Mouse (Mus musculus): ENCODE measurements around the gene Gas7.

The Gas7 gene

GRCm38 (mm10) chr11:67728726-67729125 lies 273.5 kb downstream of the Gas7 start:
- no peak for DNase-seq

DNA sequence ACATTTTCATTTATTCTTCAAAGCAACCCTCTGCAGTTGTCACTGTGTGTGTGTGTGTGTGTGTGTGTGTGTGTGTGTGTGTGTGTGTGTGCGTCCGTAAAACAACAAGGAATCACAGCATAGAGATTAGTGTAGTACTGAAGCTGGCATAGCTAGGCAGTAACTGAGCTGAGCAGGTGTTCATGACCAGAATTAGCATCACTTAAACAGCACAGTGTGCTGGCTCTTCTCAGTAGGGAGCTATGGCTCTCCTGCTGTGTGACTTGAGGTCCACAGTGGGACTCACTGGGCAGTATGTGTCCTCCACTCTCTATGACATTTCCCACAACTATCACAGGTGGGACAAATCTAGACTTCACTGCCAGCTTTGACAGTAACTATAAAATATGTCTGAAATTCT lies 275.8 kb downstream of the Gas7 start:
- DNase-seq, result no peak

GRCm38 (mm10) chr11:67733726-67734125 lies 278.5 kb downstream of the Gas7 start:
- DNase-seq, result no peak

DNA sequence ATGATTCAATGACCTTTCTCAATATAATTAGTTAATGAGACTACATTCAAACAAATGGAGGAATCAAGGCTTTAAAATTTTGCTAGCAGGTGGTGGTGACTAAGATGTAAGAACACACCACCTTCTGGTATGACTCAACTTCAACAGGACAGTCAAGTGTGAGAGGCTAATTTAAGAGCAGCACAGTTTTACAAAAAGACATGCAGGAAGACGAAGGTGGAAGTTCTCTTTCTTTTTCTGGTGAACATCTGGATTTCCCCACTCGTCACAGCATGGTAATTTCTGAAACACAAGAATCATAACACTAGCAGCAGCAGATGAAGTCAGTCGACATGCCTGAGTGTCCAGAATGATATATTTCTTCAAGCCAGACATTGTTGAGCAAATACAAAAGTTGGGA lies 279.4 kb downstream of the Gas7 start:
- no peak for DNase-seq

DNA sequence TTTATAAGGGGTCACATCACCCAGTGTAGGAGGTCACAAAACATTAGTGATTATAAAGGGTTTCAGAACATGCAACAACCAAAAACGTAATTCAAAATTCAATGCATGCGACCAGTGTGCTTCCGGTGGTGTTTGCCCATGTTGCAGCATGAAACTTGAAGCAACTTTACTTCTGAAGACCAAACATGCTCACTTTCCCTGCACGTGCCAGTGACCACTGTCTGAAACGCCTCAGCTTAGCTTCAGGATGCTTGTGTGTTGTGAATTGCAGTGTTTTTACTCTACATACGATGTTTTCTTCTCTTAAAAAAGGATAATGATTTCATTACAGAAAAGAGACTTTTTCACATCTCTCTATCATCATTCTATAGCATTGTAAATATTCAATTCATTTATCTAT lies 283.1 kb downstream of the Gas7 start:
- no peak for DNase-seq
